Mouse (Mus musculus): ENCODE results near the gene Hoxa13. TPM values are rescaled to one million over a fixed set of nuclear protein-coding genes. Genes with fewer than 3 reads are reported as not detected.

Gene Hoxa13
- total RNA-seq, 2 experiments from 2014 or later, result not detected

GRCm38 (mm10) chr6:52239625-52240388 lies 20.9 kb downstream of the Hoxa13 start:
- DNase-seq, result no peak
- intact Hi-C loops (cut with DNase I), result no loop called here

DNA sequence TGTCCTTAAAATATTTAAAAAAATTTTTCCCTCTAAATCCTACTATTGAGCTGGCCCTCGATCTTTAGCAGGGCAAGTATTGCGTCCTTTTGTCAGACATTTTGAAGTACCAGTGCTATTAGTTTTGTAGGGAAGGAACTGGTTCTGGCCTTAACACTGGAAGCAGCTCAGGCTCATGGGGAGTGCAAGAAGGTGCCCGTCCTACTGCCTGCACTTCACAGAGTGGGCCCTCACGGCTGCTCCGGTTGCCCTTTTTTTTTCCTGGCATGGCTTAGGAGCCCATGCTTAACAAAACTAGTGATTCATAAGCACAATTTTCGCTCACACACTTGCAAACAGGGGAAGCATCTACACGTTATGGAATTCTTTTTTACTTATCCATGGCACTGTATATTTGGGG lies 21.7 kb downstream of the Hoxa13 start:
- intact Hi-C loops (cut with DNase I), result no loop called here
- DNase-seq, result no peak

DNA sequence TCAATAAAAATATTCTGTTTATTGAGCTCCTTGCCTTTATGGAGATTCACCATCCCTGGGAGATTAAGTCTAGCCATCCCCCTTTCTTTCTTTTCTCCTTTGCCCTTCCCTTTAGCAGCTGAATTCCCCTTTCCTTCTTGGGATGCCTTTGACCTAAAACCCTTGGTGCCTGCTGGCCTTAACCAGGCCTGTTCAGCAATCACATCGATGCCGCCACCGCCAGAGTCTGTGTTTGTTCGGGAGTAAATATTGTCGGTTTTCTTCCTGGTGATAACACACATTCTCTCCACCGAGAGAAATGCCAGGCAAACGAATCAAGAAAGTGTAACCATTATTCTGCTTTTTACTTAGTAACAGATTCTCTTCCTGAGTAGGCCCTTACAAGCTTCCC lies 22.5 kb downstream of the Hoxa13 start:
- no peak for DNase-seq
- intact Hi-C loops (cut with DNase I), result no loop called here

DNA sequence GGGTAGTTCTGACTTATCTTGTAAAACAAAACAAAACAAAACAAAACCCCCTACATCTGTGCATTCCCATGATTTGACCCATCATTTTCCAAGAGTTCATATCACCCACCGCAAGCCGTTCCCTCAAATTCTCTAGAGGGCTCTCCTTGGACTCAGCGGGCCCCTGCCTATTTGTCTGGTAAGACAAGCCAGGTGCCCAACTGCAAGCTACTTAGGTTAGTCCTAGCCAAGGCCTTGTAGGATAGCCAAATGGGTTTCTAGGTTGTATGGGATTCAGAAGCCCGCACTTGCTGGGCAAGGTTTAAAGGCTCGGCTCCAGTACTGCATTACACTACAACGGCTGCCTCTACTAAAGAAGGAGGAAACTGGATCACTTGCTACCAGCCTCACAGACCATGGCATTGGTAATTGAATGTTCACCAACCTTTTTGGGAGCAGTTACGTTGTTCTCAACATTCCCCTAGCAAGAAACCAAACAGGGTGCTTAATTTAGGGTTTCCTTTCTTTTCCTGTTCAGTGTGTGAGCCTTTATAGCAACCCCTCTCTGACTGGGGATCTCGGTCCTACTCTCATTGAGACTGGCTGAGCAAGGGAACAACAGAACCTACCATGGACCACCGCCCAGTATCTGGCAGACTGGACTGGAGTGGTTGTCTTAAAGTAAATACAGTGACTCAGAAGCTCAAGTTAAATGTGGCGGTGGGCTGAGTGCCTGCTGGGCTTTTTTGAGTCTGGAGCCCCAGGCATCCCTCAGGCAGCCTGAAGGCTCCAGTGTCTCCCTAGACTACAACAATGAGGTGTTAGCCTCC lies 23.1 kb downstream of the Hoxa13 start:
- intact Hi-C loops (cut with DNase I), result no loop called here
- DNase-seq, result no peak

GRCm38 (mm10) chr6:52236806-52237205 lies 23.9 kb downstream of the Hoxa13 start:
- intact Hi-C loops (cut with DNase I), result no loop called here
- DNase-seq, result no peak

DNA sequence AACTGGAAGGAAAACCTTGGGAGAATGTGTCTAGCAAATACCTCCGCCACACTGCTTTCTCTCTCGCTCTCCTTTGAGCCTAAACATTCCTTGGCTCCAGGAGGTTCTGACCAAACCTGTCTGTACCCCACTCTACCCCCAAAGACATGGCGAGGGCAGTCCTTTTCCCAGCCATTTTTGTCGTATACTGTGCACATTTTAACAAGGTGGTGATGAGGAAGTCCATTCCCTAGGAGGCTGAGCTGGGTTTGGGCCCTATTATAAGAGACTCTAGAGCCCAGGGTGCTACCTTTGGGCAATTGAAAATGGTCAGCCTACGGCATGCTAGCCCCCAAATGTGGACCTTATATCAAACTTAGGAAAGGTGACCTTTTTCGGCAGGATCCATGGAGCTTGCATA lies 24.8 kb downstream of the Hoxa13 start:
- DNase-seq, result no peak
- intact Hi-C loops (cut with DNase I), result no loop called here

GRCm38 (mm10) chr6:52235267-52235666 lies 25.4 kb downstream of the Hoxa13 start:
- DNase-seq, result no peak
- intact Hi-C loops (cut with DNase I), result no loop called here

DNA sequence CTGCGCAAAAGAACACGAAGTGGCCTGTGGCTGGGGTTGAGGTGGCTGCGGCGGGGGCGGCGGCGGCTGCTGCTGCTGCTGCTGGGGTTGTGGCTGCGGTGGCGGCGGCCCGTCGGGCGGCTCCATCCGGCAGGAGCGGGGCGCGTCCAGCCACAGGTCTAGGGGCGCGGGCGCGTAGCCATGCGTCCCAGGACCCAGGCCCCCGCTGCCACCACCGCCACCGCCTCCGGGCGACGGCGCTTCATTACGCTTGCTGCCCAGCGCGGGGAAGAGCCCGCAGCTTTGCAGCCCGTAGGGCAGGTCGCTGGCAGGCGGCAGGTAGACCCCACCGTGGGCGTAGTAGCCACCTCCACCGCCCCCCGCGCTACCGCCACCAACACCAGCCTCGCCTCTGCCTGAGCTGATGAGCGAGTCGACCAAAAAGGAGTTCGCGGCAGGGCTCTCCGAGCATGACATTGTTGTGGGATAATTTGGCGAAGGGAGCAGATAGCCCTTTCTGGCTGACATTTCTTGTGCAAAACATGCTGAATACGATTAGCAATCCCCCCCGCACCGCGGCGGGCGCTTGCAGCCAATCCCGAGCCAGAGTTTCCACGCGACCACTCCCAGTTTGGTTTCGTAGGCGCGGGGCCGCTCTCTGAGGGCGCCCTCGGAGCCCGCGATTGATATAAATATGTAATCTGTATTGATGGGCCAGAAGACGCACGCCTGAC lies 26.1 kb downstream of the Hoxa13 start:
- intact Hi-C loops (cut with DNase I), result loop anchor here (5.0 kb wide), 1 partner anchor 1057 kb away; no protein-coding TSS in a partner anchor
- no peak for DNase-seq

DNA sequence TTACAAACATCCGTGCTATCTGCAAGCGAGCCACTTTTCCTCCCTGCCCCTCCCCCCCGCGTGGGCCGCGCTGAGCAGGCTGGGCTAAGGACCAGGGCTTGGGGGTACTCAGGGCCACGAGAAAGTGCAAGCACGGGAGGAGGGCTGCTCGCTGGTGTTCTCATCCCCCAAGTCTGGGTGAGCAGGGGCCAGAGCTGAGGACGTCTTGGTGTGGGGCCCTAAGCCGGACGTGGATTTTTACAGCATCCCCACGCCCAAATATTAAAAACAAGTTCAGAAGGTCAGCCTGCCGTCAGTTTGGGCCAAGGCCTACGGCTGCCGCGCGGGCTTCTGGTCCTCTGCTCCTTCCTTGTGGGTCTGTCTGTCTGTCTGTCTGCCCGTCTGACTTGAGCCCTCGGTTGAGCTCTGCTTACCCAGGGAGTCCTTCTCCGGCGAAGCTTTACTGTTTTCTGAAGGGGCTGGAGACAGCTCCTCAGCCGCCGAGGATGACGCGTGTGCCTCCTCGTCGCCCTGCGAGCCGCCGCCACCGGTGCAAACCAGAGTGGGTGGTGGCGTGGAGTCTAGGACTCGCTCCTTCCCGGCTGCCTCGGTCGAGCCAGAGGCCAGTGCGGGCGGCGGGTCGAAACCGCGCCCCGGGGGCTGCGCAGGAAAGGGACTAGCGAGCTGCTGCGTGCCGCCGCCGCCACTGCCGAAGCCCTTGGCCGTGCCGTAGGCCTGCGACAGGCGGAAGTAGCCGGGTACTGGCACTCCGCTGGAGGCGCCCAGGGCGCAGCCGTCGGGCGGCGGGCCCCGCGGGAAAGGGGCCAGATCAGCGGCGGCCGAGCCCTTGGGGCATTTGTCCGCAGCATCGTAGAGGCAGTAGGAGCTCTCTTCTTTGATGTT lies 26.9 kb downstream of the Hoxa13 start:
- no peak for DNase-seq
- intact Hi-C loops (cut with DNase I), result loop anchor here (5.0 kb wide), 1 partner anchor 1056 kb away; no protein-coding TSS in a partner anchor

DNA sequence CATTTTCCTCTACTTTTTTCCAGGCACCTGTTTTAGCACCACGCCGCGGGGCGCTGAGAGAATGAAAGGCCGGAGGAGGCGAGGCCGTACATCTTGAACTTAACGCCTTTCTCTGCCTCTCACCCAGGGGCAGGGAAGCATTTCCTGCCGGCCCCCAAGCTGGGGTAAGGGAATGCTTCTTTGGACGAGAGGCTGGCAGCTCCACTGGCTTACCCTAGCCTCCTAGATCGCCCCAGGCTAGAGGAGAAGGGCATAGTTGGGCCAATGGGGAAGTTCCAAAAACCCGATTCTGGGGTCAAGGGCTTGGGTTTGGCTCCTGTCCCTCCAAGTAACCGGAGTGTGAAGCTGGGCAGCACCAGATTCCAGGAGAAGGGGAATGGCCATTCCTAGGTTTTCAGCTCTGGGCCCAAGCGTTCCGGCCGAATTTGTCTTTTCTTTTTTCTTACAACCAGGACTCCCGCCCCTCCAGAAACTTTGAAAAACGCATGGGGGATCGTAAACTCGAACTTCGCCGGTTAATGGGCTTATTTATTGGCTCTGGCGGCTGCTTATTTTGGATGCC lies 27.6 kb downstream of the Hoxa13 start:
- intact Hi-C loops (cut with DNase I), result loop anchor here (5.0 kb wide), 1 partner anchor 1056 kb away; no protein-coding TSS in a partner anchor
- DNase-seq, result no peak

DNA sequence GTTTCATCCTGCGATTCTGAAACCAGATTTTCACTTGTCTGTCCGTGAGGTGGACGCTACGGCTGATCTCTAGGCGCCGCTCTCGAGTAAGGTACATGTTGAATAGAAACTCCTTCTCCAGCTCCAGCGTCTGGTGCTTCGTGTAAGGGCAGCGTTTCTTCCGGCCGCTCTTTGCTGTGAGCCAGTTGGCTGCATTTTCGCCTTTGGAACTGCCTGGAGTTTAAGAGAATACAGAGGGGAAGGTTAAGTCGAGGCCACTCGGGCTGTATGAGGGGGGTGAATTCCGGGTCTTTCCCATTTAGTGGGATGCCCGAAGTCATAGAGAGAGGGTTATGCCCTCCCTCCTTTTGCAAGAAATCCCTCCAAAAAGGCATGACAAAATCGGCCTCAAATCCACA lies 28.1 kb downstream of the Hoxa13 start:
- intact Hi-C loops (cut with DNase I), result loop anchor here (5.0 kb wide), 1 partner anchor 1055 kb away; no protein-coding TSS in a partner anchor

DNA sequence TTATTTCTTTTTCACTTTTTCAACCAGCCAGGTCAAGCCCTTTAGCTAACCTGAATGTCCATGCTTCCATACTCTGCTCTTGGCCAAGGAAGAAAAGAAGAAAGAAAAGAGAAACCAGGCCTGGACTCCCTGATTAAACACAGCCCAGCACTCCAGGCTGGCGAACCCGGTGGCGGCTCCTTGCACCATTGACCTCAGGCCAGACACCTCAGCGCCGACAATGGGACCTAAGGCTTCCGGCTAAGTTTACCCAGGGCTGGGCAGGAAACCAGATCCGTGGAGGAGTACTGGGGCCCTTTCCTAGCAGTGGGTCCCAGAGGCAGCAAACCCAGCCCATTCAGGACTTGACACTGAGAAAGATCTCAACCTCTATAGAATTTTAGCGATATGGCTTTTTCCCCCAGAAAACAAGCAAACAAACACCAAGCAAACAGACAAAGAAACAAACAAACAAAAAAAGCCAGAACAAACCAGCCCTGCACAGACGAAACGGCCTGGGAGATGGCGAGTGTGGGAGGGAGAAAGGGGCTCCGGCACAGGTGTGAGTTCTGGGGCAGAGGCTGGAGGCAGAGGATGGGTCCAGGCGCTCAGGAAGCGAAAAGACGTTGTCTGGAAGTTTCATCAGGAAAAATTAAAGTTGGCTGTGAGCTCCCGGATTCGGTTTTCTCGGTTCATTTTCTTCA lies 28.7 kb downstream of the Hoxa13 start:
- DNase-seq, result no peak
- intact Hi-C loops (cut with DNase I), result loop anchor here (5.0 kb wide), 1 partner anchor 1055 kb away; no protein-coding TSS in a partner anchor

More for the DNA sequence above, 28.1 kb downstream of the Hoxa13 start:
- DNase-seq, result no peak

DNA sequence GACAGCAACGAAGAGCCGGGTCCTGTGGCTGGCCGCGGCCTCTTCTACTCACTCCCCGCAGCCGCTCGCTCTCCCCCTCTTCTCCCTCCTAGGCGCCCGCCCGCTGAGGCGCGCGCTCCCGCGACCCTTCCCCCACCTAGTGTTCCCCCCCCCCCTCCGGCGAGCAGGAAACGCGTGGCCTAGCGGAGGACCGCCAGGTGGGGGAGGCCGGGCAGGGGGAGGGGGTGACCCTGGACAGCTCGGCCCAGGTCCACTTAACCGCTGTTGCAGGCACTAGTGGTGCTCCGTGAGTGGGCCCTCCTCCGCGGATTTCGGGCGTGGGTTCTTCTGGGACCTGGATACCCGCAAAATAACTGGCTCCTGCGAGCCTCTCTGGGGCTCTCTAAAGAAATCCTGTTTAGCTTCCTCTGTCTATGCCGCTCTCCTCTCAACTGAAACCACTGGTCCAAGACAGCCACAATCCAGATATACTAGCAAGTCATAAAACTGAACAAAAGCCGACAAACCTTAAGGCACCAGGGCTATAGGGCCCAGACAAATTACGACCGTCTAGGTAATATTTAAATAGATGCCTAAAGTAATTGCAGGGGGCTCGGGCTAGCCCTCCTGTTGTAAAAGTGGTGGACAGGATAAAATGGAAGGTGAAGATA lies 30.0 kb downstream of the Hoxa13 start, which contains the start of gene Hoxa9:
TSS of gene Hoxa9 (minus strand) at position 574 of the 650 bp plus-strand sequence.
- DNase-seq, result no peak
- intact Hi-C loops (cut with DNase I), result loop anchor here (5.0 kb wide), 1 partner anchor 1053 kb away; no protein-coding TSS in a partner anchor

DNA sequence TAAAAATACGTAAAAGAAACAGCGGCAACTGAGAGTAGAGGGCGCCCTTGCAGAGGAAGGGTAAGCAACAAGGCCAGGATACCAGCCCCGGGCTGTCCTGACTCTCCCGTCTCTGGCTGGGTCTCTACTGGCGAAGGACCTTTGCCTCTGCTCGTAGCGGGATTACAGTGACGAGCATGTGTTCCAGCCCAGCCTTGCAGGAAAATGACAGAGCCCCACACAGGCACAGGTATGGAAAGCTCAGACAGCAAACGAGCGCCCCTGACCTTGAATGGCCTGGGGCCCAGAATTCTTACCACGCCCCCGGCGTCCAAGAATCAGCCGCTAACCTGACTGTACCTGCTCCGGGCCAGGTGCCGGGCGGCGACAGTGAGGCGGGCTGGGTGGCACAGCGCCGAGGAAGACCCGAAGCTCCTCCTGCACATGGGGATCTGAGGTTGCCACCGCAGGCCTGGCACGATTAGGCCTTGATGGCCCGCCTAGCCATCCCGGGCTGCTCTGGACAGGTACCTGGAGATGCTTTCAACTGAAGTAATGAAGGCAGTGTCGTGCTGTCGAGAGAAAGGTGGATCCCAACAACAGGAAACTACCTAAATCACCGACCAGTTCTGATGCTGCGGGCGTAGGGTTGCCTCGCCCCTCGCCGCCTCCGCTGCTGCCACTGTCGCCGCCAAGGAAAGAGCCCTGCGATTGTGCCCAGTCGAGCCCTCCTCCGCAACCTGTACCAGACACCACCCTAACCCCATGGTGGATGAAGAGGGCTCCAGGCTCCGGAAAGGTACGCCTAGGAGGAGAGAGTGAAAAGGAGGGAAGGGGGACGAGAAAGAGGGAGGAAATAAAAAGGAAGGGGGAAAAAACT lies 30.9 kb downstream of the Hoxa13 start:
- no peak for DNase-seq

DNA sequence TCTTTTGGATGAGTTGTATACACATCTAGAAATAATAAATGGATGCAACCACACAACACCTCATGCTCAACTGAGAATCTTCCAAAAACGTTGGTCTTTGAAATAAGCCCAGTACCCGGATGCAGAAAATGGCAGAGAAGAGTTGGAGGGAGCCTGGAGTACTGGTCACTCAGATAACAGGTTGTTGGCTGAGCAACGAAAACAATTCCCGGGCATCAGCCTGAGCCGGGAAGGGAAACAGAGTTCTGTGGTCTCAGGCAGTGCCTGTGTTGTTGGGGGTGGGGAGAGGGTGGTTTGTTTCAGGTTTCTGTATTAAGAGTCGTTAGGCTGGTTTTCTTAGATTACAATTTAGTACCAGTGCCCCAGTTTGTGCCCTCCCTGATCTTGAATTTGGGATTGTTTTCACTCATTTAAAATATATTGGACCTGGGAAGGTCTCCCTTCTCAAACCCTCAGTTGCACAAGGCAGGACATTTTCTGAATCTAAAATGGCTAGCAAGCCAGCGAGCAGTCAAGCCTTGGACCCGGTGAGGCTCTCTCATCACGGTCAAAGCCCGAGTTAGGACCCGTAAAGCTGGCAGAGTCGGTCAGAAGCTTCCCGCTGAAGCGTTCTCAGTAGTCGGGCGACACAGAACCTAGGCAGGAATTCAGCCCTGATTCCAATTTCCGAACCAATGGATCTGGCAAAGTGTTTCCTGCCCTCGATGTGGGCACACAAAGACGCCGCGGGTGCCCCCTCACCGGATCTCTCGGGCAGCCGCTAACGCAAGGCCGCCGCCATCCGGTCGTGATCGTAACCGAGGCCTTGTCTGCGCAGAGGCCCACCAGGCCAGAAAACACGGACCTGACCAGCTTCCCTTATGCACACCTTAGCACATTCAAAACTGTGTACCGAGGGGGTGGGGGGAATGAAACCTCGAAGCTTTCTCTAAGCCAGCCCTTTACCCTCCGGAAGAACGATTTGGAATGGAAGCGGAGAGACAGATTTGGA lies 31.9 kb downstream of the Hoxa13 start:
- no peak for DNase-seq
- intact Hi-C loops (cut with DNase I), result no loop called here

More for the DNA sequence above, 30.9 kb downstream of the Hoxa13 start:
- intact Hi-C loops (cut with DNase I), result loop anchor here (5.0 kb wide), 1 partner anchor 1052 kb away; no protein-coding TSS in a partner anchor
